23 mouse cellular contexts compared by ENCODE assay signal in genomic region chr11:89986516-89986915, GRCm38 (mm10).
"Had no signal": no experiment of that assay in that cellular context is flagged by ENCODE, and none has a peak within 500 bp of the region (broad histone marks: within the 10 kb centered on the region; RNA-seq: fewer than 3 reads in every experiment).

No protein-coding gene starts in this region.

- H3K4me3 ChIP-seq: gastrocnemius, adult 2 months; heart, adult 2 months; heart, embryonic 12.5 days; hindbrain, embryonic 10.5 days; hindbrain, embryonic 13.5 days; hindbrain, embryonic 15.5 days; limb, embryonic 10.5 days; limb, embryonic 12.5 days; liver, embryonic 13.5 days; liver, embryonic 15.5 days had no signal

- DNase-seq: gastrocnemius, adult 2 months; gastrocnemius, postnatal 10 days; gastrocnemius, postnatal 25 days; heart, adult 2 months; heart, postnatal 10 days; heart, postnatal 4 days; kidney, adult 18-20 months; kidney, adult 8-10 months; kidney, postnatal 10 days; kidney, postnatal 36 days; layer of hippocampus, adult 9-11 months; layer of hippocampus, postnatal 36 days; liver; liver, embryonic 13.5 days; liver, postnatal 0 days had no signal

- H3K27me3 ChIP-seq: liver, embryonic 13.5 days; liver, embryonic 15.5 days had no signal

- H3K4me1 ChIP-seq: heart, embryonic 12.5 days; hindbrain, embryonic 15.5 days; limb, embryonic 10.5 days; limb, embryonic 12.5 days; liver, embryonic 13.5 days; liver, embryonic 15.5 days had no signal

- H3K36me3 ChIP-seq: hindbrain, embryonic 10.5 days; hindbrain, embryonic 13.5 days; hindbrain, embryonic 15.5 days; limb, embryonic 10.5 days; limb, embryonic 12.5 days; liver, embryonic 13.5 days; liver, embryonic 15.5 days had no signal

- H3K27ac ChIP-seq: gastrocnemius, adult 2 months; heart, adult 2 months; hindbrain, embryonic 13.5 days; hindbrain, embryonic 15.5 days; hindbrain, postnatal 0 days; limb, embryonic 10.5 days; limb, embryonic 12.5 days; liver, embryonic 13.5 days; liver, embryonic 15.5 days had no signal

- H3K9ac ChIP-seq: heart, embryonic 12.5 days; hindbrain, embryonic 13.5 days; hindbrain, embryonic 15.5 days; limb, embryonic 12.5 days; liver, embryonic 13.5 days; liver, embryonic 15.5 days; liver, postnatal 0 days had no signal

- H3K9me3 ChIP-seq: heart, embryonic 12.5 days; hindbrain, embryonic 10.5 days; hindbrain, embryonic 13.5 days; hindbrain, embryonic 15.5 days; limb, embryonic 10.5 days; limb, embryonic 12.5 days; liver, embryonic 13.5 days; liver, embryonic 15.5 days had no signal
